Mouse (Mus musculus) lung, postnatal 4 days (tissue): ENCODE measurements at regions not wholly inside any gene's neighbourhood (a gene's known extent, or its start where the extent isn't known, plus 50 kb on each side); places are given as distances from the start of the nearest gene placed in this dataset.

Source experiments
- DNase-seq, 2 experiments: peaks; one replicate each; pipeline ENCODE4 v3.0.0; 2021

DNA sequence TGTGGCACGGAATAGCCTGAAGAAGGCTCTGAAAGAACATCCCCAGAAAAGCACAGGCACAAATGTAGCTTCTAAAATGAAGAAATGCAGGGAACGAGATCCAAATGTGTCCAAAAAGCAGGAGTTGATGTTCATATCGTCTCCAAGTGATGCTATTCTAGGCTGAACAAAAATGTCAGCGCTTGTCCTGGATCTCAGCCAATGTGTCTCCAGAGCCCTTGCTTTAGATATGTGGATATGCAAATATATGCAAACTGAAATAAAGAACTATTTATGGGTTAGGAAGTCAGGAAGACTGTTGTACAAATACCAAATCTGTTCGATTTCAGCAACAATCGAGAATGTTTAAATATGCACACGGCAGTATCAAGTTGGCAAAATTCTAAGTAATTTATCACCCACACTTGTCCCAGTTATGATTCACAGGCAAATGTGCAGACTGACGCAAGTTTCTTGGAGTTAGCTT is 320.4 kb downstream of the Synb start:
- no peak for DNase-seq

- DNase-seq, result peak; percentile 48 to 68
Measured at GRCm38 (mm10) chr14:68966758-68967157, 327.3 kb downstream of the Synb start.

GRCm38 (mm10) chr14:68954577-68955460 is 339.3 kb downstream of the Synb start:
- no peak for DNase-seq

DNA sequence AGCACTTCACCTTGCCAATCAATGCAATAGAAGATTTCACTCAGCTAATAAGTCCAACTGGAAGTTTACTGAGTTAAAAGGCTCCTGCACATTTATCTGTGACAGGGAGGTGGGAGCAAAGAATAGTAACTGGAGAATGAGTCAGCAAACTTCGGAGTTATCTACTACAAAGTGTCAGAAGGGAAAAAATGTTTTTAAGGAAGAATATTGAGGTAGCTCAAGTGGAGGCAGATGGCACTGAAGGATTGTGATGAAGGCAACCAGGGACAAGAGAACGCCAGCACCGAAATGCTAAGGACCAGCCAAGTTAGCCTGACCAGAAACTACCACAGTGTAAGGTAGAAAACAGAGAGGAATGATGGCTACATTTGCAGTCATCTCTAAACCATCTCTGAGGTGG is 348.2 kb downstream of the Synb start:
- DNase-seq, result no peak

DNA sequence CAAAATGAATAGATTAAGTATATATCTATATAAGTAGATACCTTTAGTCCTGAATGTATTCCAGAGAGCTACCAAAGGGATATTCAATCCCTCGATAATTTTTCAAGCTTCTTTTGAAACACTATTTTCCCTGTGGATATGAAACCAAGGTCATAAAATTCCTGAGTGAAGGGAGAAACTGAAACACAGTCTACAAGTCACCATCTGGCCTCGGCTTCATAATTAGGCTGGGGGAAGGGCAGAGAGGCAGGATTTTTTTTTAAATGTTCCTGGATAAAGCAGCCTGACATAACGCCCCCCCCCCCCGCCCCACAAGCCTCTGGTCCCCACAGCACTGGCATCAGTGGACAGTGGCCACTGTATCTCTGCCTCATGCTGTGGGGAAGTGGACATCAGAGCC is 348.7 kb downstream of the Synb start:
- no peak for DNase-seq

- no peak for DNase-seq
Measured at GRCm38 (mm10) chr14:68941759-68942158, 352.3 kb downstream of the Synb start.

- no peak for DNase-seq
Measured at GRCm38 (mm10) chr14:68941132-68941690, 352.9 kb downstream of the Synb start.

- DNase-seq, result no peak
Measured at GRCm38 (mm10) chr14:68935303-68935662, 358.8 kb downstream of the Synb start.

GRCm38 (mm10) chr14:68934611-68935302 is 359.3 kb downstream of the Synb start:
- DNase-seq, result peak in 1 of 2 experiments; percentile 39

DNA sequence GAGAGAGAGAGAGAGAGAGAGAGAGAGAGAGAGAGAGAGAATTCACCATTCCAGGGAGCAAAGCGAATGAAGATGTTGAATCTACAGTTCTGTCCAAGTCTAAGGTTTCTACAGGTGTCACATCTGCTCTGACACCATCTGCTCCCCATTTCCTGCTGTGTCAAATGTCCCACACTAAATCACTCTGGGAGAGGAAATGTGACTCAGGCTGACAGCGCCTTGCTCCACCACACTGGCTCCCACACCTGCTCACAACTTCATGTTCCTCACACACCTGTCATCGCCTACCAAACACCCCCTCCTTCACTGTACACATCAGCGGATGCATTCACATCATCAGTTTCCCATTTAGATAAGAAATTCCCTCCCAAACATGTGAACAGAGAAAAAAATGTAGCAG is 366.3 kb downstream of the Synb start:
- DNase-seq, result no peak

GRCm38 (mm10) chr14:68923054-68923453 is 371.0 kb downstream of the Synb start:
- DNase-seq, result peak in 1 of 2 experiments; percentile 30

DNA sequence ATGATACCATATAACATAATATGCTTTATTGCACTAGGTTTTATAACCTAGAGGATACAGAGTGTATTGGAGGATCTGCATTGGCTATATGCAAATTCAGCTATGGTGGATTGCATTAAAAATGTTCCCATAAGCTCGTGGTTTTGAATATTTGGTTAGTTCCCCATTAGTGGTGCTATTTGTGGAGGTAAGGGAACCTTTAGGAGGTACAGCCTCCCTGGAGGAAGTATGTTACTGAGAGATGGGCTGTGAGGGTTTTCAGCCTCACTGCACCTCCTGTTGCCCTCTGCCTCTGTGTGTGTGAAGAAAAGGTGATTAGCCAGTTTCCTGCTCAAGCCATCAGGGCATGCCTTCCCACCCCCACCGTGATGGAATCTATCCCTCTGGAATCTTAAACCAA is 372.1 kb downstream of the Synb start:
- DNase-seq, result no peak

GRCm38 (mm10) chr14:68918526-68919045 is 375.5 kb downstream of the Synb start:
- no peak for DNase-seq

DNA sequence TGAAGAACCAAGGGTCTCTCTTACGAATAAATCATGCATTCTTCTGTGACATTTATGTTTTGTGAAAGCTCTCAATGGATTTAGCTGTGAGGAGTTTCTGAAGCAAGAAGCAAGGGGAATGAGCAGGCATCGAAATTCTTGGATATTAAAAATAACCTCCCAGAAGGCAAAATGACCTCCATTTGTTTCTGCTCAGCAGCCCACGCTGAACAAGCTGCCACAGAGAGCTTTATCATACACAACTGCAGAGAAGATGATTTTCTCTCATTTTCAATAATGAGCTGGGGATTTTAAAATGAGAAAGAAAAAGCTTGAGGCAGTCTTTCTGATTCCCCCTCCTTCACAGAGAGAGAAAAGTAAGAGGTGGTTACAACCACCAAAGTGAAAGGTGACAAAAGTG is 394.2 kb downstream of the Synb start:
- no peak for DNase-seq

DNA sequence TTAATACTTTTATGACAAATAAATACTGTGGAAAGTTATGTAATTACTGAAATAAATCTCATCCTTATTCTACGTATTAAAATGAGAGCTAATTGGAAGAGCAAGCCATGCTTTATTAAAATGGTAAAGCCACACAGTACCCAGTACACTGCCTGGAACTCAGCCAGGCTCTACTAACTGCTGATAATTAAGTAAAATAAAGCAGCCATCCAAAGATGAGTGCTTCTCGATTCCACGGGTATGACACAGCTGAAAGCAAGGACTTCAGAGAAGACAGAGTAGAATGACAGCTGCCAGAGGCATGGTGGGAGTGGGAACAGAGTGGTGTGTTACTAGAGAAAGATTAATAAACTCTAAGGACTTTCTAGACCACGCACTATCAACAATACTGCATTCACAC is 416.9 kb downstream of the Synb start:
- DNase-seq, result no peak

DNA sequence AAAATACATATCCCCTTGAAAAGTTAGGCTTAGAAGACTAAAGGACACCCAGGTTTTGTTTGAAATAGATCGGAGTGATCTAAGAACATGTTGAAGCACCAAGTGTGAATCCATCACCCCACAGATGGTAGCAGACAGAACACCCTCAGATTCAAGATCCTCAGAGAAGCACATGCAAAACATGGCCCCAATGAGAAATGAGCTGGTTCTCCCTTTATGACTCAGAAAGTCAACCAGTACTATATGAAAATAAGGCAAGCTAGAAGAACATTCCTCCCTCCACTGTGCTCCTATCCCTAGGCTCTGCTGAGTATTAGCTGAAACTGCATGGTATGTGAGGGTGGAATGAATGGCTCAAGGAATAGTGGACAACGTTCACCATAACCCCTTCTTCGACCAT is 433.0 kb downstream of the Synb start:
- no peak for DNase-seq

DNA sequence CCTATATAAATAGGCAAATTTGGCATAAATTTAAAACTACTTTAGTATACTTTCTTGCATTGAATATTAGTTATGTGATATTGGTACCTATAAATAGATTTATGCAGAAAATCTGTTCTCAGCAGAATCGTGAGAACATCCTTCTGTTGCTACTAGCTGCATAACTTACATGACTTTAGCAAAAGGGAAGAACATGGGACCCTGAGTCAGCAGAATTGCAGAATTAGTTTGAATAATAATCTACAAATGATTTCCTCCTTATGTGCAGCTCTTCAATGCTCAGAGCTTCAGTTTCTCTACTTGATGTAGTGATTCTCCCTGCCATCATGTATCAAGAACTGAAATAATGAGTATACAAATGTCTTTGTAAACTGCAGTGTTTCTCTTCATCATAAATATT is 436.2 kb downstream of the Synb start:
- DNase-seq, result no peak

GRCm38 (mm10) chr14:68848506-68848905 is 445.6 kb downstream of the Synb start:
- DNase-seq, result no peak

- no peak for DNase-seq
Measured at GRCm38 (mm10) chr14:68847609-68848008, 446.5 kb downstream of the Synb start.

- DNase-seq, result no peak
Measured at GRCm38 (mm10) chr14:68820241-68820640, 473.9 kb downstream of the Synb start.

DNA sequence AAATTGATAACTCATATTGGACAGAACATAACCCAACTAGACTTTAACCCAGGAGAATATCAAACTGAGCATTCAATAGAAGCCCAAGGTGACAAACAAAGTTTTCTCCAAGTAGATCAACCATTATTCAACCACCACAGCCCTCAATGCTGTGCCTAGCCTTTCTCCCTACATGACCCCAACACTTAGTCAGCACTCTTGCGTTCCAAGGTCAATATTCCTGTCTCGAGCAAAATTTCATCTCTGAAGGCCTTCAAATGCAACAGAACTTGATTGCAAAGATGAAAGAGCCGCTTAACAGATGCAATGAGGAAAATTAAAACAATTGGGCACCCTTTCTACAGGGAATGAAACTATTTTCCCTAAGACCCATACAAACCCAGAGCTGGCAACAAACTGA is 485.1 kb downstream of the Synb start:
- no peak for DNase-seq

- DNase-seq, result no peak
Measured at GRCm38 (mm10) chr14:68807918-68808317, 486.2 kb downstream of the Synb start.

- no peak for DNase-seq
Measured at GRCm38 (mm10) chr14:68806646-68807045, 487.5 kb downstream of the Synb start.

- DNase-seq, result no peak
Measured at GRCm38 (mm10) chr14:68784395-68784794, 509.7 kb downstream of the Synb start.
